Mouse (Mus musculus) brain, embryonic 14.5 days (tissue): ENCODE measurements at regions not wholly inside any gene's neighbourhood (a gene's known extent, or its start where the extent isn't known, plus 50 kb on each side); places are given as distances from the start of the nearest gene placed in this dataset.

Source experiments
- CTCF ChIP-seq: fragments of 200-500 bp; IDR thresholded peaks from 2 replicates; pipeline ENCODE4 v1.5.1; 2012; ENCODE audit warnings: inconsistent platforms, mild to moderate bottlenecking, moderate library complexity, borderline replicate concordance; ENCODE audit not compliant: insufficient read depth, insufficient read length; ENCODE audit errors: extremely low read depth
- POLR2A ChIP-seq: fragments of 200-500 bp; IDR thresholded peaks from 2 replicates; pipeline ENCODE4 v1.6.1; 2012; ENCODE audit warnings: mild to moderate bottlenecking, inconsistent platforms, borderline replicate concordance; ENCODE audit not compliant: poor library complexity, insufficient read depth, insufficient read length, severe bottlenecking; ENCODE audit errors: extremely low read depth

DNA sequence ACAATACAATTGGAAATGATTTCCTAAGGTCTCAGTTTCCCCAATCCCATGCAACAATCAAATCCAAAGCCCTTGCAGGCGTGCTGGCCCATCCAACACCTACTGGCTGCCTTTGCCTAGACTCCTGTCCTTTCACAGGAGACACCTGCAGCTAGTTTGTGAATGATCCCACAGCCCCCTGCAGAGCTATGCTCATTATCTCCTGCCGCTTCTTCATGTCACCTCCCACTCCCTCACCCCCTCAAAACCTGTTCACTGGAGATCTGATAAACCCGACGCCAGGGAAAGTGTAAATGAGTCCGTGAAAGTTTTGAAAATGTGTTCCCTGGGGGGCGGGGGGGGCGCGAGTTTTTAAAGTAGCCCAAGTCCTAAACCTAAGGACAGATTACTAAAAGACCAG, 2420.2 kb upstream of the 5930422O12Rik start:
- no peak for TF ChIP-seq CTCF
- TF ChIP-seq POLR2A = no peak
